Mouse (Mus musculus) lung, postnatal 0 days (tissue): ENCODE measurements at regions not wholly inside any gene's neighbourhood (a gene's known extent, or its start where the extent isn't known, plus 50 kb on each side); places are given as distances from the start of the nearest gene placed in this dataset.

Source experiments
- CTCF ChIP-seq: IDR thresholded peaks from 2 replicates; pipeline ENCODE4 v1.5.1; 2016; ENCODE audit warnings: antibody characterized with exemption, mild to moderate bottlenecking
- EP300 ChIP-seq: IDR thresholded peaks from 2 replicates; pipeline ENCODE4 v1.6.1; 2016; ENCODE audit warnings: antibody characterized with exemption, mild to moderate bottlenecking, control low read depth

DNA sequence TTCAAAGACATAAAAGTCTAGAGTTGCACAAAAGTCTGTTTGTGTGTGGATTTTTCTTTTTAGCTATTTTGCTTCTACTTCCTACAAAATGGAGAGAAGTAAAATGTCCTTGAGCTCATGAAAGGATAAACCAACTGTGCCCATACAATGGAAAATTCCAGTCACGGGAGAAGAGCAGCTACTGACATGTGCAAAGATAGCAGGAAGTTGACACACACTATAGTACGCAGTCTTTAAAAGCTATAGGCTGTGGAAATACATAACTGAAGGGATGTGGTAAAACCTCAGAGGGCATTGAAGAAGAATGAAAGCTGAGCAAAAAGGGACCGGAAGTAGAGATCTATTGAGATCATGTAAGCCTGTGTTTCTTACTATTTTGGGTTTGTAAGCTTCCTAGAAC, 735.1 kb downstream of the Kcnj2 start:
- TF ChIP-seq CTCF = no peak
- TF ChIP-seq EP300 = no peak
